Mouse (Mus musculus) kidney, adult 2 months (tissue): ENCODE results near the gene Smo.

Source experiments
- CTCF ChIP-seq: fragments of 200-500 bp; conservative IDR thresholded peaks from 2 replicates; pipeline ENCODE4 v1.5.1; 2011; ENCODE audit warnings: low read depth, mild to moderate bottlenecking, control low read depth, low read length, moderate library complexity, mixed read lengths; ENCODE audit not compliant: insufficient read depth, insufficient read length
- POLR2A ChIP-seq: fragments of 200-500 bp; IDR thresholded peaks from one replicate; pipeline ENCODE4 v1.6.1; 2011; ENCODE audit warnings: low read depth, low read length, control low read depth

- TF ChIP-seq POLR2A (no peak), CTCF (no peak)
Measured at GRCm38 (mm10) chr6:29783960-29784359, 48.7 kb downstream of the Smo start.
